Mouse (Mus musculus): Measurements from ENCODE around the gene Pcdh15. TPM values are rescaled to one million over a fixed set of nuclear protein-coding genes. Genes with fewer than 3 reads are reported as not detected.

The Pcdh15 gene
- polyA plus RNA-seq, 1 experiment from 2014 or later: 17.3 TPM

GRCm38 (mm10) chr10:74130805-74131204 is 1031.7 kb downstream of the Pcdh15 start:
- Histone ChIP-seq H3K27ac (ENCODE audit: low read length) (no peak overlapping the region), H3K9me3 (replicated peaks; ENCODE audit: control insufficient read depth, low read length, poor library complexity, severe bottlenecking) (no peaks in the 10 kb centered on the region), H3K4me1 (ENCODE audit: control insufficient read depth, insufficient read depth, low read length) (no peaks in the 10 kb centered on the region), H3K9ac (ENCODE audit: low read depth, low read length) (no peak overlapping the region), H3K4me3 (ENCODE audit: low read depth, low read length) (no peak overlapping the region), H3K4me2 (ENCODE audit: low read length) (no peak overlapping the region), H3K36me3 (ENCODE audit: control insufficient read depth, insufficient read depth, low read length) (no peaks in the 10 kb centered on the region), H3K27me3 (ENCODE audit: control insufficient read depth, insufficient read depth, low read depth, low read length) (no peaks in the 10 kb centered on the region)
- WGBS: 96% methylated on average over 3 of the region's 3 CpGs
- no peak for ATAC-seq

- no peak for ATAC-seq
- Histone ChIP-seq H3K36me3 (ENCODE audit: control insufficient read depth, insufficient read depth, low read length) (no peaks in the 10 kb centered on the region), H3K9ac (ENCODE audit: low read depth, low read length) (no peak overlapping the region)
Measured at GRCm38 (mm10) chr10:74147966-74148365, 1048.8 kb downstream of the Pcdh15 start.

GRCm38 (mm10) chr10:74181921-74182320 is 1082.8 kb downstream of the Pcdh15 start:
- Histone ChIP-seq H3K27ac (ENCODE audit: low read length) (no peak overlapping the region), H3K4me1 (ENCODE audit: control insufficient read depth, insufficient read depth, low read length) (no peaks in the 10 kb centered on the region), H3K36me3 (ENCODE audit: control insufficient read depth, insufficient read depth, low read length) (no peaks in the 10 kb centered on the region), H3K4me2 (ENCODE audit: low read length) (no peak overlapping the region), H3K4me3 (ENCODE audit: low read depth, low read length) (no peak overlapping the region), H3K9me3 (replicated peaks; ENCODE audit: control insufficient read depth, low read length, poor library complexity, severe bottlenecking) (no peaks in the 10 kb centered on the region), H3K27me3 (ENCODE audit: control insufficient read depth, insufficient read depth, low read depth, low read length) (no peaks in the 10 kb centered on the region), H3K9ac (ENCODE audit: low read depth, low read length) (no peak overlapping the region)
- ATAC-seq: no peak
- WGBS: 66% methylated on average over 3 of the region's 3 CpGs

More at GRCm38 (mm10) chr10:74147966-74148365, 1048.8 kb downstream of the Pcdh15 start:
- Histone ChIP-seq H3K27me3 (ENCODE audit: control insufficient read depth, insufficient read depth, low read depth, low read length) (no peaks in the 10 kb centered on the region), H3K27ac (ENCODE audit: low read length) (no peak overlapping the region), H3K4me1 (ENCODE audit: control insufficient read depth, insufficient read depth, low read length) (no peaks in the 10 kb centered on the region), H3K4me3 (ENCODE audit: low read depth, low read length) (no peak overlapping the region), H3K4me2 (ENCODE audit: low read length) (no peak overlapping the region), H3K9me3 (replicated peaks; ENCODE audit: control insufficient read depth, low read length, poor library complexity, severe bottlenecking) (no peaks in the 10 kb centered on the region)

GRCm38 (mm10) chr10:74203650-74204049 is 1104.5 kb downstream of the Pcdh15 start:
- Histone ChIP-seq H3K4me2 (ENCODE audit: low read length) (no peak overlapping the region), H3K9ac (ENCODE audit: low read depth, low read length) (no peak overlapping the region), H3K4me1 (ENCODE audit: control insufficient read depth, insufficient read depth, low read length) (no peaks in the 10 kb centered on the region), H3K36me3 (ENCODE audit: control insufficient read depth, insufficient read depth, low read length) (no peaks in the 10 kb centered on the region), H3K27ac (ENCODE audit: low read length) (no peak overlapping the region), H3K4me3 (ENCODE audit: low read depth, low read length) (no peak overlapping the region), H3K9me3 (replicated peaks; ENCODE audit: control insufficient read depth, low read length, poor library complexity, severe bottlenecking) (no peaks in the 10 kb centered on the region), H3K27me3 (ENCODE audit: control insufficient read depth, insufficient read depth, low read depth, low read length) (no peaks in the 10 kb centered on the region)
- ATAC-seq: no peak

- H3K27ac ChIP-seq (ENCODE audit: low read length): no peak overlapping the region
- H3K9me3 ChIP-seq (replicated peaks; ENCODE audit: control insufficient read depth, low read length, poor library complexity, severe bottlenecking): no peaks in the 10 kb centered on the region
- ATAC-seq: no peak
- H3K36me3 ChIP-seq (ENCODE audit: control insufficient read depth, insufficient read depth, low read length): no peaks in the 10 kb centered on the region
- no peaks in the 10 kb centered on the region for H3K4me1 ChIP-seq (ENCODE audit: control insufficient read depth, insufficient read depth, low read length)
- no peaks in the 10 kb centered on the region for H3K27me3 ChIP-seq (ENCODE audit: control insufficient read depth, insufficient read depth, low read depth, low read length)
- H3K4me3 ChIP-seq (ENCODE audit: low read depth, low read length): no peak overlapping the region
- no peak overlapping the region for H3K9ac ChIP-seq (ENCODE audit: low read depth, low read length)
- WGBS: 51% methylated on average over 1 of the region's 1 CpGs
- H3K4me2 ChIP-seq (ENCODE audit: low read length): no peak overlapping the region
Measured at GRCm38 (mm10) chr10:74217268-74217667, 1118.1 kb downstream of the Pcdh15 start.

GRCm38 (mm10) chr10:74220439-74220838 is 1121.3 kb downstream of the Pcdh15 start:
- Histone ChIP-seq H3K9ac (ENCODE audit: low read depth, low read length) (no peak overlapping the region), H3K4me2 (ENCODE audit: low read length) (no peak overlapping the region), H3K27me3 (ENCODE audit: control insufficient read depth, insufficient read depth, low read depth, low read length) (no peaks in the 10 kb centered on the region), H3K36me3 (ENCODE audit: control insufficient read depth, insufficient read depth, low read length) (no peaks in the 10 kb centered on the region), H3K4me3 (ENCODE audit: low read depth, low read length) (no peak overlapping the region), H3K27ac (ENCODE audit: low read length) (no peak overlapping the region), H3K9me3 (replicated peaks; ENCODE audit: control insufficient read depth, low read length, poor library complexity, severe bottlenecking) (no peaks in the 10 kb centered on the region), H3K4me1 (ENCODE audit: control insufficient read depth, insufficient read depth, low read length) (no peaks in the 10 kb centered on the region)
- ATAC-seq: no peak
- WGBS: 76% methylated on average over 2 of the region's 2 CpGs

GRCm38 (mm10) chr10:74257716-74258446 is 1158.7 kb downstream of the Pcdh15 start:
- Histone ChIP-seq H3K4me1 (ENCODE audit: control insufficient read depth, insufficient read depth, low read length) (no peaks in the 10 kb centered on the region), H3K9me3 (replicated peaks; ENCODE audit: control insufficient read depth, low read length, poor library complexity, severe bottlenecking) (no peaks in the 10 kb centered on the region), H3K27ac (ENCODE audit: low read length) (no peak overlapping the region), H3K4me3 (ENCODE audit: low read depth, low read length) (no peak overlapping the region), H3K27me3 (ENCODE audit: control insufficient read depth, insufficient read depth, low read depth, low read length) (no peaks in the 10 kb centered on the region), H3K4me2 (ENCODE audit: low read length) (no peak overlapping the region), H3K9ac (ENCODE audit: low read depth, low read length) (no peak overlapping the region), H3K36me3 (ENCODE audit: control insufficient read depth, insufficient read depth, low read length) (no peaks in the 10 kb centered on the region)
- 67% methylated on average over 15 of the region's 15 CpGs for WGBS
- ATAC-seq: no peak

GRCm38 (mm10) chr10:74258639-74259038 is 1159.5 kb downstream of the Pcdh15 start:
- Histone ChIP-seq H3K27me3 (ENCODE audit: control insufficient read depth, insufficient read depth, low read depth, low read length) (no peaks in the 10 kb centered on the region), H3K9me3 (replicated peaks; ENCODE audit: control insufficient read depth, low read length, poor library complexity, severe bottlenecking) (no peaks in the 10 kb centered on the region), H3K36me3 (ENCODE audit: control insufficient read depth, insufficient read depth, low read length) (no peaks in the 10 kb centered on the region), H3K4me2 (ENCODE audit: low read length) (no peak overlapping the region), H3K4me3 (ENCODE audit: low read depth, low read length) (no peak overlapping the region), H3K27ac (ENCODE audit: low read length) (no peak overlapping the region), H3K4me1 (ENCODE audit: control insufficient read depth, insufficient read depth, low read length) (no peaks in the 10 kb centered on the region), H3K9ac (ENCODE audit: low read depth, low read length) (no peak overlapping the region)
- ATAC-seq: no peak

- WGBS: 55% methylated on average over 6 of the region's 6 CpGs
- Histone ChIP-seq H3K4me1 (ENCODE audit: control insufficient read depth, insufficient read depth, low read length) (peaks cover 7% of the 10 kb centered on the region), H3K4me2 (ENCODE audit: low read length) (no peak overlapping the region), H3K9me3 (replicated peaks; ENCODE audit: control insufficient read depth, low read length, poor library complexity, severe bottlenecking) (peaks cover 6% of the 10 kb centered on the region; the same call in 1 of the 2 replicates), H3K27ac (ENCODE audit: low read length) (0 out of 2 replicates have a peak overlapping the region, but pooled peaks have one; percentile 15), H3K9ac (ENCODE audit: low read depth, low read length) (no peak overlapping the region), H3K4me3 (ENCODE audit: low read depth, low read length) (no peak overlapping the region), H3K27me3 (ENCODE audit: control insufficient read depth, insufficient read depth, low read depth, low read length) (no peaks in the 10 kb centered on the region), H3K36me3 (ENCODE audit: control insufficient read depth, insufficient read depth, low read length) (no peaks in the 10 kb centered on the region)
- no peak; the same call in 1 of the 2 replicates for ATAC-seq
Measured at GRCm38 (mm10) chr10:74269637-74270269, 1170.6 kb downstream of the Pcdh15 start.
